Mouse (Mus musculus): Measurements from ENCODE around the gene Sla2.

DNA sequence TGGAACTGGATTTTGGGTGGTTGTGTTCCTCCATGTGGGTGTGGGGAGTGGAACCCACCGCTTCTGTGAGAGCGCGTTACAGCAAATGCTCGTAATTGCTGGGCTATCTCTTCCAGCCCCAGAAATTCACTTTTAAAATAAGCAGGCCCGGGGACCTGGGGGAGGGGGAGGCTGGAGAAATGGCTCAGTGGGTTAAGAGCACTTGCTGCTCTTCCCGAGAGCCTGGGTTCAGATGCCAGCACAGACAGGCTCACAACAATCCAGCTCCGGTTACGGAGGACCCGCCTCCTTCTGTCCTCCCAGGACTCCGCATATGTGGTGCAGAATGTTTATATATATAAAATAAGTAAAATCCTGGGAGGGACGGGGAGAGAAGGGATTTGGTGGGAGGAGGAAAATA, 44.3 kb downstream of the Sla2 start:
- TF ChIP-seq GATA1 (IDR thresholded peaks at IDR 0.05; ENCODE audit: low read length), result no peak
- TF ChIP-seq TAL1 (IDR thresholded peaks at IDR 0.05; ENCODE audit: low read length), result no peak
